Mouse (Mus musculus) hindbrain, embryonic 14.5 days (tissue): ENCODE results near the gene Ints13. TPM values are rescaled to one million over a fixed set of nuclear protein-coding genes. Genes with fewer than 3 reads are reported as not detected.

Experiments
- ATAC-seq: fragments of 200-750 bp; cut with Nextera tagmentation; 2 replicates; pipeline ENCODE4 v1.8.0; 2017; ENCODE audit warnings: moderate number of reproducible peaks, mild to moderate bottlenecking, moderate TSS enrichment, moderate library complexity; ENCODE audit not compliant: low FRiP score
- DNase-seq: peaks from one replicate; pipeline ENCODE4 v3.0.0-alpha.2; 2015; ENCODE audit warnings: low spot score
- H3K27ac ChIP-seq: fragments of 300-500 bp; sonication (generic); 2 replicates; pipeline ENCODE4 v1.5.1; 2014; ENCODE audit warnings: mild to moderate bottlenecking, moderate library complexity
- H3K27me3 ChIP-seq: fragments of 300-500 bp; sonication (generic); 2 replicates; pipeline ENCODE4 v1.6.1; 2014; ENCODE audit warnings: mild to moderate bottlenecking, low read length, mixed read lengths; ENCODE audit not compliant: control insufficient read depth, insufficient read depth
- H3K36me3 ChIP-seq: fragments of 300-500 bp; sonication (generic); replicated peaks from 2 replicates; pipeline ENCODE4 v1.6.1; 2014; ENCODE audit not compliant: control insufficient read depth, insufficient read depth
- H3K4me1 ChIP-seq: fragments of 300-500 bp; sonication (generic); replicated peaks from 2 replicates; pipeline ENCODE4 v1.6.1; 2014; ENCODE audit warnings: antibody characterized with exemption, low read length, mixed read lengths; ENCODE audit not compliant: control insufficient read depth, insufficient read depth
- H3K4me2 ChIP-seq: fragments of 300-500 bp; sonication (generic); replicated peaks from 2 replicates; pipeline ENCODE4 v1.6.1; 2014; ENCODE audit warnings: mild to moderate bottlenecking, moderate library complexity
- H3K4me3 ChIP-seq: fragments of 300-500 bp; sonication (generic); replicated peaks from 2 replicates; pipeline ENCODE4 v1.5.1; 2014; ENCODE audit warnings: mild to moderate bottlenecking, low read length
- H3K9ac ChIP-seq: fragments of 300-500 bp; sonication (generic); 2 replicates; pipeline ENCODE4 v1.6.1; 2014
- H3K9me3 ChIP-seq: fragments of 300-500 bp; sonication (generic); 2 replicates; pipeline ENCODE4 v1.6.1; 2016; ENCODE audit warnings: low read length; ENCODE audit not compliant: control insufficient read depth
- WGBS: fragments of 180-500 bp; shearing (Covaris S2); extraction: QIAGEN DNeasy Blood & Tissue Kit; methylation state at CpG from one replicate; pipeline ENCODE4 v1.1.7; 2014; 5-methylcytosine and 5-hydroxymethylcytosine counted together
- polyA plus RNA-seq: library from polyadenylated mRNA; unstranded; fragments of >200 nt; fragmentation: Nextera tagmentation; extraction: Ambion mirVana; gene quantifications from 2 replicates; pipeline ENCODE4 v1.2.1, GENCODE M21; 2014

Gene Ints13
- polyA plus RNA-seq, 1 experiment from 2014 or later, result 44.8 TPM

GRCm38 (mm10) chr6:146551326-146551725 lies 26.3 kb downstream of the Ints13 start:
- Histone ChIP-seq H3K9ac (no peak overlapping the region), H3K27me3 (no peaks in the 10 kb centered on the region), H3K9me3 (no peaks in the 10 kb centered on the region), H3K4me3 (no peak overlapping the region), H3K27ac (no peak overlapping the region), H3K36me3 (peaks cover 91% of the 10 kb centered on the region), H3K4me2 (no peak overlapping the region), H3K4me1 (no peaks in the 10 kb centered on the region)
- ATAC-seq (no peak), DNase-seq (no peak)

GRCm38 (mm10) chr6:146550421-146550820 lies 27.2 kb downstream of the Ints13 start:
- WGBS, result 88% methylated on average over 2 of the region's 2 CpGs
- no peaks in the 10 kb centered on the region for H3K9me3 ChIP-seq
- H3K36me3 ChIP-seq, result peaks cover 87% of the 10 kb centered on the region
- H3K27me3 ChIP-seq, result no peaks in the 10 kb centered on the region
- no peak overlapping the region for H3K4me2 ChIP-seq
- no peak overlapping the region for H3K4me3 ChIP-seq
- DNase-seq (no peak), ATAC-seq (no peak)
- H3K27ac ChIP-seq, result no peak overlapping the region
- H3K9ac ChIP-seq, result no peak overlapping the region
- no peaks in the 10 kb centered on the region for H3K4me1 ChIP-seq

GRCm38 (mm10) chr6:146545289-146545865 lies 32.3 kb downstream of the Ints13 start:
- Histone ChIP-seq H3K9me3 (no peaks in the 10 kb centered on the region), H3K4me2 (no peak overlapping the region), H3K9ac (no peak overlapping the region), H3K4me3 (no peak overlapping the region), H3K4me1 (no peaks in the 10 kb centered on the region), H3K36me3 (peaks cover 40% of the 10 kb centered on the region), H3K27me3 (no peaks in the 10 kb centered on the region), H3K27ac (no peak overlapping the region)
- 86% methylated on average over 5 of the region's 5 CpGs for WGBS
- no peak for ATAC-seq
- DNase-seq, result no peak

GRCm38 (mm10) chr6:146544622-146545021 lies 33.0 kb downstream of the Ints13 start:
- no peaks in the 10 kb centered on the region for H3K4me1 ChIP-seq
- H3K9me3 ChIP-seq, result no peaks in the 10 kb centered on the region
- no peaks in the 10 kb centered on the region for H3K27me3 ChIP-seq
- DNase-seq, result no peak
- WGBS, result 89% methylated on average over 1 of the region's 1 CpGs
- no peak overlapping the region for H3K4me3 ChIP-seq
- no peak overlapping the region for H3K27ac ChIP-seq
- no peak for ATAC-seq
- H3K4me2 ChIP-seq, result no peak overlapping the region
- no peak overlapping the region for H3K9ac ChIP-seq
- peaks cover 33% of the 10 kb centered on the region for H3K36me3 ChIP-seq

GRCm38 (mm10) chr6:146540386-146540785 lies 37.2 kb downstream of the Ints13 start:
- WGBS, result 91% methylated on average over 3 of the region's 3 CpGs
- no peak overlapping the region for H3K9ac ChIP-seq
- H3K4me3 ChIP-seq, result no peak overlapping the region
- ATAC-seq, result no peak
- no peaks in the 10 kb centered on the region for H3K27me3 ChIP-seq
- no peak overlapping the region for H3K4me2 ChIP-seq
- no peaks in the 10 kb centered on the region for H3K9me3 ChIP-seq
- no peak overlapping the region for H3K27ac ChIP-seq
- no peak for DNase-seq
- no peaks in the 10 kb centered on the region for H3K4me1 ChIP-seq
- H3K36me3 ChIP-seq, result no peaks in the 10 kb centered on the region

- DNase-seq, result no peak
- WGBS, result 47% methylated on average over 4 of the region's 4 CpGs
- Histone ChIP-seq H3K27ac (no peak overlapping the region), H3K36me3 (no peaks in the 10 kb centered on the region), H3K4me1 (no peaks in the 10 kb centered on the region), H3K9me3 (no peaks in the 10 kb centered on the region), H3K4me2 (no peak overlapping the region), H3K9ac (no peak overlapping the region), H3K4me3 (no peak overlapping the region), H3K27me3 (no peaks in the 10 kb centered on the region)
- ATAC-seq, result no peak
These were observed 39.0 kb downstream of the Ints13 start for GRCm38 (mm10) chr6:146538661-146539060.

GRCm38 (mm10) chr6:146538071-146538470 lies 39.6 kb downstream of the Ints13 start:
- H3K9ac ChIP-seq, result no peak overlapping the region
- no peak overlapping the region for H3K4me2 ChIP-seq
- no peaks in the 10 kb centered on the region for H3K9me3 ChIP-seq
- 75% methylated on average over 2 of the region's 2 CpGs for WGBS
- H3K36me3 ChIP-seq, result no peaks in the 10 kb centered on the region
- H3K4me3 ChIP-seq, result no peak overlapping the region
- H3K27me3 ChIP-seq, result no peaks in the 10 kb centered on the region
- H3K27ac ChIP-seq, result no peak overlapping the region
- ATAC-seq (no peak), DNase-seq (no peak)
- H3K4me1 ChIP-seq, result no peaks in the 10 kb centered on the region

- no peak overlapping the region for H3K27ac ChIP-seq
- H3K9ac ChIP-seq, result no peak overlapping the region
- no peak for DNase-seq
- H3K9me3 ChIP-seq, result no peaks in the 10 kb centered on the region
- no peaks in the 10 kb centered on the region for H3K27me3 ChIP-seq
- no peaks in the 10 kb centered on the region for H3K36me3 ChIP-seq
- no peaks in the 10 kb centered on the region for H3K4me1 ChIP-seq
- H3K4me3 ChIP-seq, result no peak overlapping the region
- no peak for ATAC-seq
- no peak overlapping the region for H3K4me2 ChIP-seq
- WGBS, result 95% methylated on average over 4 of the region's 4 CpGs
These were observed 40.5 kb downstream of the Ints13 start for GRCm38 (mm10) chr6:146537111-146537510.

GRCm38 (mm10) chr6:146535501-146535900 lies 42.1 kb downstream of the Ints13 start:
- WGBS, result 97% methylated on average over 5 of the region's 5 CpGs
- Histone ChIP-seq H3K27me3 (no peaks in the 10 kb centered on the region), H3K27ac (no peak overlapping the region), H3K4me1 (no peaks in the 10 kb centered on the region), H3K9me3 (no peaks in the 10 kb centered on the region), H3K36me3 (no peaks in the 10 kb centered on the region), H3K9ac (no peak overlapping the region), H3K4me2 (no peak overlapping the region), H3K4me3 (no peak overlapping the region)
- DNase-seq (no peak), ATAC-seq (no peak)

GRCm38 (mm10) chr6:146533146-146533545 lies 44.5 kb downstream of the Ints13 start:
- Histone ChIP-seq H3K4me3 (no peak overlapping the region), H3K9ac (no peak overlapping the region), H3K9me3 (no peaks in the 10 kb centered on the region), H3K4me2 (no peak overlapping the region), H3K4me1 (no peaks in the 10 kb centered on the region), H3K27ac (no peak overlapping the region), H3K27me3 (no peaks in the 10 kb centered on the region), H3K36me3 (no peaks in the 10 kb centered on the region)
- ATAC-seq (no peak), DNase-seq (no peak)
- WGBS, result 95% methylated on average over 4 of the region's 4 CpGs
